Mouse (Mus musculus) ES-Bruce4 (cell line): ENCODE results near the gene Gm11549. TPM values are rescaled to one million over a fixed set of nuclear protein-coding genes. Genes with fewer than 3 reads are reported as not detected.

Experiments used
- H3K27ac ChIP-seq: 2 replicates; pipeline ENCODE4 v1.5.1; 2012; ENCODE audit warnings: low read length, inconsistent platforms; ENCODE audit not compliant: insufficient read depth
- H3K27me3 ChIP-seq: 2 replicates; pipeline ENCODE4 v1.6.1; 2012; ENCODE audit warnings: mild to moderate bottlenecking, low read length, inconsistent platforms; ENCODE audit not compliant: control insufficient read depth, poor library complexity, insufficient read depth, severe bottlenecking
- H3K36me3 ChIP-seq: 2 replicates; pipeline ENCODE4 v1.6.1; 2012; ENCODE audit warnings: inconsistent platforms, mild to moderate bottlenecking, low read length, moderate library complexity; ENCODE audit not compliant: control insufficient read depth, poor library complexity, insufficient read depth, severe bottlenecking
- H3K4me1 ChIP-seq: one replicate; pipeline ENCODE4 v1.8.1; 2011; ENCODE audit warnings: low read length; ENCODE audit not compliant: control insufficient read depth, insufficient read depth
- H3K4me3 ChIP-seq: 2 replicates; pipeline ENCODE4 v1.5.1; 2011; ENCODE audit warnings: low read depth, mild to moderate bottlenecking, low read length
- H3K9ac ChIP-seq: 2 replicates; pipeline ENCODE4 v1.6.1; 2012; ENCODE audit warnings: low read depth, mild to moderate bottlenecking, inconsistent platforms; ENCODE audit not compliant: poor library complexity, severe bottlenecking
- H3K9me3 ChIP-seq: replicated peaks from 2 replicates; pipeline ENCODE4 v1.6.1; 2012; ENCODE audit warnings: mild to moderate bottlenecking, low read length, inconsistent platforms; ENCODE audit not compliant: control insufficient read depth, poor library complexity, insufficient read depth, severe bottlenecking
- CTCF ChIP-seq: IDR thresholded peaks from one replicate; pipeline ENCODE4 v1.8.1; 2011; ENCODE audit warnings: low read depth, low read length
- EP300 ChIP-seq: IDR thresholded peaks from 2 replicates; pipeline ENCODE4 v1.6.1; 2011; ENCODE audit warnings: low read depth, low read length; ENCODE audit not compliant: insufficient read depth
- POLR2A ChIP-seq: IDR thresholded peaks from one replicate; pipeline ENCODE4 v1.8.1; 2011; ENCODE audit warnings: low read length; ENCODE audit not compliant: insufficient read depth
- polyA plus RNA-seq: library from polyadenylated mRNA; stranded (reverse); fragments of >200 nt; gene quantifications from 2 replicates; pipeline ENCODE4 v1.2.4, GENCODE M21; 2011; ENCODE audit warnings: low read depth; ENCODE audit not compliant: missing spikeins, insufficient read depth, insufficient read length

Gm11549 gene
- not detected in 2 replicates for polyA plus RNA-seq

DNA sequence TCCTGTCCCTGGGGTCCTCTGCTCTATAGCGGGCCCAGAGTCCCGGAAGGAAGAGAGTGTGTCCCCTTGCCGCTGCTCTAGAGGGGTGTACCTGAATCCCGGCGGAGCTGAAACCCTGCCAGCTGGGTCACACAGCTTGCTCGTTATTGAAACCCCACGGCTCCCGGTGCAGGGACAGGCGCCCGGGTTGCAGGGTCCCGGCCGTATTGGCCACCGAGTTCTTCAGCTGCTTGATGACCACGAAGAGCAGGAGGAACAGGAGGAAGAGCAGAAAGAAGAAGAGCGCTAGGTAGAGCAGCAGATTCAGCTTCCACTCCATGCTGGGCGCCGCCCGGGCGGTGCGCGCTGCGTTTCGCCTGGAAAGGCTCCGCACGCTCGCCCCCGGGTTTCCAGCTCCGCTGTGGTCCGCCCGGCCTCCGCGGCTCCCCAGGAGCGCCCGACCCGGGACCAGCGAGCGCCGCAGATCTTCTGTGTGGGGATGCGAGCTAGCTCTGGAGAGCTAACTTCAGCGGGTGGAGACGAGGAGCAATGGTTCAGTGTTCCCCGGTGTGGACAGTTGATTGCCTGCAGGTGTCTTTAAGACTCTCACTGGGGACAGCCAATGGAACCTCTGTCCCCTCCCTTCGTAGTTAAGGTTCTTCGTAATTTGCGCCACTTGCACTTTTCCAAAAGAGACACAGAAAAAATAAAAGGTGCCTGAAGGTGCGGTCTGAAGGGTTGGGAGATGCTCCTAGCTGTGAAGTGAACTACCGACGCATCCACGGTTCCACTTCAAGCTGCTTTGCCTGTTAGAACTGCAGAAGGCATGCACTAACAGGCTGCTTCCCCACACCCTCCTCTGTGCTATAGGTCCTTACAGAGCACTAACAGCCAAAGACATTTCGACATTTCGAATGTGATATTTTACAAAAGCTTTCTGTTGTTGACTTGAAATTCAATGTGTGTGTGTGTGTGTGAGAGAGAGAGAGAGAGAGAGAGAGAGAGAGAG is at the start of gene Gm11549:
Gene Gm11549, minus strand, starts transcription at position 741 of the 988 bp plus-strand sequence.
- Histone ChIP-seq H3K4me1 (no peaks in the 10 kb centered on the region), H3K36me3 (no peaks in the 10 kb centered on the region), H3K9ac (peak within 1 kb of the TSS; percentile 76), H3K27me3 (no peaks in the 10 kb centered on the region; the same call in 1 of the 2 replicates), H3K9me3 (no peaks in the 10 kb centered on the region), H3K27ac (no peak within 1 kb of the TSS), H3K4me3 (peak within 1 kb of the TSS; percentile 74)
- TF ChIP-seq CTCF (no peak), POLR2A (no peak), EP300 (no peak)

DNA sequence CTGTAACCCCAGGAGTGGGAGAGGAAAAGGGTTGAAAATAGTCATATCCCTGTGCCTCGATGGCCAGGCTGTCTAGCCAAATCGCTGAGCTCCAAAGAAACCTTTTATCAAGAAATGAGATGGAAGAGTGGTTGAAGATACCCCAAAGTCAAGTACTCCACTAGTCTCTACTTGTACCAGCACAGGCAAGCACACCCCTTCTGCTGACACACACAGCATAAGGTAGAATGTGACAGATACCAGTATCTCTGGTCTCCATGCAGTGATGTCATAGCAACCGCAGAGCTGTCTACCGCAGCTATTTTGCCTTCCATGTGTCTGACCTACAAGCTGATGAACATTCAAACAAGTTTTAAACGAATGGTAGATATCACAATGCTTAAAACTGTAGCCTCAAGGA is 48.2 kb upstream of the Gm11549 start:
- no peak overlapping the region for H3K27ac ChIP-seq
- peaks cover 54% of the 10 kb centered on the region for H3K36me3 ChIP-seq

DNA sequence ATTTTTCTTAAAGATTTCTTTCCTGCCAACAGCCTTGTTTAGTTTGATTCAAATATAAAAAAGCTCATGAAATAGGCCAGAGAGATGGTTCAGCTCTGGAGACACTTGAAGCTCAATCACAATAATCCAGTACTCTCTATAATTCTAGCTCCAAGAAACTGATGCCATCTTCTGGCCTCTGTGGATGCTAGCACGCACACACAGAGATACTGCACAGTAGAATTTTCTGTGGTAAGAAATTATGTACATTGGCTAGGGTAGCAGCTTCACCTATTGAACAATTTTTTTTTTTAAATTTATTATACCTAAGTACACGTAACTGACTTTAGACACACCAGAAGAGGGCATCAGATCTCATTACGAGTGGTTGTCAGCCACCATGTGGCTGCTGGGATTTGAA is 42.1 kb upstream of the Gm11549 start:
- Histone ChIP-seq H3K9ac (no peak overlapping the region), H3K9me3 (no peaks in the 10 kb centered on the region), H3K4me1 (no peaks in the 10 kb centered on the region), H3K27me3 (no peaks in the 10 kb centered on the region), H3K4me3 (no peak overlapping the region), H3K27ac (no peak overlapping the region), H3K36me3 (peaks cover 71% of the 10 kb centered on the region)
- TF ChIP-seq EP300 = no peak
- TF ChIP-seq CTCF = no peak
- no peak for TF ChIP-seq POLR2A

More for the DNA sequence above, 48.2 kb upstream of the Gm11549 start:
- Histone ChIP-seq H3K9me3 (no peaks in the 10 kb centered on the region), H3K9ac (peak overlapping the region; percentile 95; the same call in 1 of the 2 replicates), H3K4me3 (no peak overlapping the region), H3K4me1 (no peaks in the 10 kb centered on the region), H3K27me3 (no peaks in the 10 kb centered on the region)
- no peak for TF ChIP-seq EP300
- TF ChIP-seq CTCF = no peak
- no peak for TF ChIP-seq POLR2A

DNA sequence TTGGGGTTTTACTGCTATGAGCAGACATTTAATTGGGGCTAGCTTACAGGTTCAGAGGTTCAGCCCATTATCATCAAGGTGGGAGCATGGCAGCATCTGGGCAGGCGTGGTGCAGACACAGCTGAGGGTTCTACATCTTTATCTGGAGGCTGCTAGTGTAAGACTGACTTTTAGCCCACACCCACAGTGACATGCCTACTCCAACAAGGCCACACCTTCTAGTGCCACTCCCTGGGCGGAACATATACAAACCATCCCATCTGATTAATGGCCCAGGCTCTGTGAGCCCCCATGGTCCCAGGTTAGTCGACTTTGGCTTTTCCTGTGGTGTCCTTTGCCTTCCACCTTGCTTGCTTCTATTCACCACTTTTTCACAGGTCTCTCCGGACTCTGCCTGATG is 38.0 kb upstream of the Gm11549 start:
- H3K9ac ChIP-seq = no peak overlapping the region
- H3K4me1 ChIP-seq = no peaks in the 10 kb centered on the region
- H3K9me3 ChIP-seq = no peaks in the 10 kb centered on the region
- H3K36me3 ChIP-seq = peaks cover 58% of the 10 kb centered on the region
- no peak for TF ChIP-seq CTCF
- TF ChIP-seq EP300 = no peak
- no peak for TF ChIP-seq POLR2A
- no peak overlapping the region for H3K4me3 ChIP-seq
- H3K27ac ChIP-seq = no peak overlapping the region
- H3K27me3 ChIP-seq = no peaks in the 10 kb centered on the region

DNA sequence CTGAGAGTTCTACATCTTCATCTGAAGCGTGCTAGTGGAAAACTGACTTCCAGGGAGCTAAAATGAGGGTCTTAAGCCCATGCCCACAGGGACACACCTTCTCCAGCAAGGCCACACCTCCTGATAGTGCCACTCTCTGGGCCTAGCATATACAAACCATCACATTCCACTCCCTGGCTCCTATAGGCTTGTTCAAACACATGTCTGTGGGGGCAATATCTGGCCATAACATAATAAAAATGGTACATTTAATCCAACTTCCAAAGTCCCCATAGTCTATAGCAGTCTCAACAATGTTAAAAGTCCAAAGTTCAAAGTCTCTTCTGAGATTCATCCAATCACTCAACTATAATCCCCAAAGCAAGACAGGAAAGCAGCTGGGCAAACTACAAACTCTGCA is 36.0 kb upstream of the Gm11549 start:
- no peaks in the 10 kb centered on the region for H3K27me3 ChIP-seq
- peaks cover 49% of the 10 kb centered on the region for H3K36me3 ChIP-seq
- no peaks in the 10 kb centered on the region for H3K4me1 ChIP-seq
- no peak overlapping the region for H3K4me3 ChIP-seq
- no peak for TF ChIP-seq POLR2A
- TF ChIP-seq CTCF = no peak
- H3K9ac ChIP-seq = no peak overlapping the region
- no peak overlapping the region for H3K27ac ChIP-seq
- H3K9me3 ChIP-seq = no peaks in the 10 kb centered on the region
